Mouse (Mus musculus) spleen, adult 2 months (tissue): ENCODE results near the gene Ascl3. TPM values are rescaled to one million over a fixed set of nuclear protein-coding genes. Genes with fewer than 3 reads are reported as not detected.
A peak's percentile ranks its signal among the peaks of the same experiment; 100 is the strongest.

ENCODE experiments used
- DNase-seq, 2 experiments: peaks; one replicate each; pipeline versions ENCODE4 v3.0.0 to v3.0.0-alpha.2; 2012 to 2021; ENCODE audit warnings: low spot score in 2 of 2, low read depth in 1 of 2
- H3K27ac ChIP-seq: fragments of 200-500 bp; 2 replicates; pipeline ENCODE4 v1.5.1; 2012; ENCODE audit warnings: low read length, inconsistent platforms; ENCODE audit not compliant: insufficient read depth
- H3K27me3 ChIP-seq: fragments of 200-500 bp; 2 replicates; pipeline ENCODE4 v1.6.1; 2012; ENCODE audit warnings: mild to moderate bottlenecking, moderate library complexity, low read length, inconsistent platforms; ENCODE audit not compliant: control insufficient read depth, insufficient read depth
- H3K36me3 ChIP-seq: fragments of 200-500 bp; 2 replicates; pipeline ENCODE4 v1.6.1; 2012; ENCODE audit warnings: mild to moderate bottlenecking, low read length, inconsistent platforms; ENCODE audit not compliant: control insufficient read depth, insufficient read depth
- H3K4me1 ChIP-seq: fragments of 200-500 bp; 2 replicates; pipeline ENCODE4 v1.6.1; 2011; ENCODE audit warnings: inconsistent platforms; ENCODE audit not compliant: control insufficient read depth, insufficient read depth, insufficient read length
- H3K4me3 ChIP-seq: fragments of 200-500 bp; 2 replicates; pipeline ENCODE4 v1.5.1; 2011; ENCODE audit warnings: mild to moderate bottlenecking, inconsistent platforms; ENCODE audit not compliant: insufficient read depth, insufficient read length; ENCODE audit errors: extremely low read depth
- CTCF ChIP-seq: fragments of 200-500 bp; IDR thresholded peaks from 2 replicates; pipeline ENCODE4 v1.5.1; 2011; ENCODE audit warnings: mild to moderate bottlenecking, inconsistent platforms; ENCODE audit not compliant: insufficient read depth, insufficient read length, insufficient replicate concordance; ENCODE audit errors: extremely low read depth
- POLR2A ChIP-seq: fragments of 200-500 bp; IDR thresholded peaks from 2 replicates; pipeline ENCODE4 v1.6.1; 2011; ENCODE audit warnings: low read depth, low read length, inconsistent platforms
- WGBS: fragments of 180-500 bp; shearing (Covaris S2); methylation state at CpG from one replicate; pipeline ENCODE4 v1.1.7; 2018; 5-methylcytosine and 5-hydroxymethylcytosine counted together
- polyA plus RNA-seq: library from polyadenylated mRNA; depleted of rRNA; stranded (reverse); fragments of >200 nt; gene quantifications from 2 replicates; pipeline ENCODE4 v1.2.3, GENCODE M21; 2012

The Ascl3 gene
- polyA plus RNA-seq, 1 experiment, result 0.16 TPM

DNA sequence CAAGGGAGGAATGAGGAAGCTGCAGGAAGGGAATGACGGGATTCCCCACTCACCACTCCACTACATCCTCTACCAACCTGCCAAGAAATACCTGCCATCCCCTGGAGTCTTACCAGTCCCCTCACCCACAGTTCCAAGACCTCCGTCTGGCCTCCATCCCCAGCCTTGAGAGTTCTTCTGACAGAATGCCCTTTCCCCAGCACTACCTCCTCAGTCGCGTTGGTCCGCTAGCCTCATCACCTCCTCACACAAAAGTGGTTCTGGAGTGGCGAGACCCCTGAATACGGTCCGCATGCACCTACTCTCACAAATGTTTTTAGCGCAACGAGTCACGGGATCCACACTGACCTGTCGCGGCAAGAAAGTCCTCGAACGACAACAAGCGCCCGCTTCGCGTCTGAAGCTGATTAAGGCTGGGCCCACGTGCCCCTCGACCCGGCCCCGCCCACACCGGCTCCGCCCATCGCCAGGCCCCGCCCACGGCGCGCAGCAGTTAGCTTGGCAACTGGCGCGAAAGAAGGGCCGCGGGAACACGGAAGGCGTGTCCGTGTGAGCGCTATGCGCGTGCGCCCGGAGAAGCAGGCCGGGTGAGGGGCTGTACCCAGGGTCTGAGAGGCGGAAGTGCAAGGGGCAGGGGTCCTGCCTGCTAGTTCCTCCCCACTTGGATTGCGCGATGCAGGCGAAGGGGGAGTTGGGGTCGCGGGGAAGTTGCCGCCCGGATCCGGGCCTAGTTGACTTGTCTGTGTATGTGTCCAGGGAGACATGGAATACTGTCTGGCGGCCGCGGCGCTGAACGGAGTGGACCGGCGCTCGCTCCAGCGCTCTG lies 28.1 kb downstream of the Ascl3 start, which contains the start of the genes St5 and Akip1:
TSS of gene St5 (minus strand) at position 416 of the 826 bp plus-strand sequence.
TSS of gene Akip1 (plus strand) at position 501 of the 826 bp plus-strand sequence.
- Histone ChIP-seq H3K27me3 (no peaks in the 10 kb centered on the region), H3K4me3 (peak within 1 kb of the TSS; percentile 70), H3K27ac (peak within 1 kb of the TSS; percentile 7; the same call in 1 of the 2 replicates), H3K36me3 (no peaks in the 10 kb centered on the region), H3K4me1 (peaks cover 5% of the 10 kb centered on the region; the same call in 1 of the 2 replicates)
- WGBS, result 3% methylated on average over 61 of the region's 61 CpGs
- peak; percentile 78 to 91 for DNase-seq
- TF ChIP-seq POLR2A (peak; percentile 70; the same call in 1 of the 2 replicates), CTCF (no peak)

DNA sequence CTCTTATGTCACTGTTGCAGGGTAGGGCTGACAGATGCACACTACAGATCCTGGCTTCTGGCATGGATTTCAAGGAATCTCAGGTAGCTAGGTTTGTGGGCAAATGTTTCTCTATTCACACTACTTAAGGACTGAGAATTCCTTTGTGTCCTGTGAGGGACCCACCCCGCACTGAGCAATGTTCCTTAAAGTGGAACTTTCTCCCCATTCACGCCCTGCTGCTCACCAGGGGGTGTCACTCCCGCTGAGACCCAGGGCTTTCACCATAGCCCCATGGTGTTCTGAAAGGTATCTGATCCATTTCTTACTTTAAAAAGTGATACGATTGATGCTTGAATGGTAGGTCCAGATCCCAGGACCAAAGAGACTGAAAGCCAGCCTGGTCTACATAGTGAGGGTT lies 28.8 kb downstream of the Ascl3 start:
- DNase-seq, result no peak
- no peak overlapping the region for H3K27ac ChIP-seq
- no peaks in the 10 kb centered on the region for H3K36me3 ChIP-seq
- H3K27me3 ChIP-seq, result no peaks in the 10 kb centered on the region
- peaks cover 5% of the 10 kb centered on the region; the same call in 1 of the 2 replicates for H3K4me1 ChIP-seq
- no peak overlapping the region for H3K4me3 ChIP-seq
- 79% methylated on average over 4 of the region's 4 CpGs for WGBS
- no peak for TF ChIP-seq POLR2A
- TF ChIP-seq CTCF, result no peak

DNA sequence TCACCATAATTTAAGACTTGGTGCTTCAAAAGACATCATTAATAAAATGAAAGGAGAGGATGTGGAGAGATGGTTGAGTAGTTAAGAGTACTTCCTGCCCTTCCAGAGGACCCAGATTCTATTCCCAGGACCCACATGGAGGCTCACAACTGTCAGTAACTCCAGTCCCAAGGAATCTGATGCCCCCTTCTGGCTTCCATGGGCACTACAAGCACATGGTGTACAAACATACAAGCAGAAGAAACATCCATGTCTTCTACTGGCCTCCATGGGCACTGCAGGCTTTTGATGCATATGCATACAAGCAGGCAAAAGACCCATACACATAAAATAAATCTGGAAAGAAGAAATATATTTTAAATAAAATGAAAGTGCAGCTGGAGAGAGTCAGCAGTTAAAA lies 31.3 kb downstream of the Ascl3 start:
- Histone ChIP-seq H3K27me3 (no peaks in the 10 kb centered on the region), H3K36me3 (no peaks in the 10 kb centered on the region), H3K27ac (no peak overlapping the region), H3K4me3 (no peak overlapping the region), H3K4me1 (peaks cover 5% of the 10 kb centered on the region; the same call in 1 of the 2 replicates)
- no peak for DNase-seq
- TF ChIP-seq CTCF, result no peak
- TF ChIP-seq POLR2A, result no peak

DNA sequence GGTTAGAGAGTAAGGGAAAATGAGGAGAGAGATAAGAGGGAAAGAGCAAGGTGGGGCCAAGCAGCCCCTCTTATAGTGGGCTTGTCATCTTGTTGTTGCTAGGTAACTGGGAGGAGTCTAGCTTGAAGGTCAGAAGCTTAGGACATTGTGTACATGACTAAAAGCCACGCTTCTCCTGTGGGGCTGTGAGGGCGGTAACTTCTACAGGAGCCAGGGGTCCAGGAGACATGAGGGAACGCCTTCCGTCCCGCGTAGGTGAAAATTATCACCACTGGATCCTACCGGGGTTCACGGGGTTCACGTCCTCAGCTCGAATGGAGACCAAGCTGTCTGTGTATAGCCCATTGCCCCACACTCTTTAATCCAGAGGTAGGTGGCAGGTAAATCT lies 36.2 kb downstream of the Ascl3 start:
- no peak for TF ChIP-seq CTCF
- TF ChIP-seq POLR2A, result no peak
- no peaks in the 10 kb centered on the region for H3K27me3 ChIP-seq
- 93% methylated on average over 10 of the region's 10 CpGs for WGBS
- H3K4me1 ChIP-seq, result no peaks in the 10 kb centered on the region
- DNase-seq, result no peak
- H3K36me3 ChIP-seq, result no peaks in the 10 kb centered on the region
- H3K4me3 ChIP-seq, result no peak overlapping the region
- H3K27ac ChIP-seq, result no peak overlapping the region

DNA sequence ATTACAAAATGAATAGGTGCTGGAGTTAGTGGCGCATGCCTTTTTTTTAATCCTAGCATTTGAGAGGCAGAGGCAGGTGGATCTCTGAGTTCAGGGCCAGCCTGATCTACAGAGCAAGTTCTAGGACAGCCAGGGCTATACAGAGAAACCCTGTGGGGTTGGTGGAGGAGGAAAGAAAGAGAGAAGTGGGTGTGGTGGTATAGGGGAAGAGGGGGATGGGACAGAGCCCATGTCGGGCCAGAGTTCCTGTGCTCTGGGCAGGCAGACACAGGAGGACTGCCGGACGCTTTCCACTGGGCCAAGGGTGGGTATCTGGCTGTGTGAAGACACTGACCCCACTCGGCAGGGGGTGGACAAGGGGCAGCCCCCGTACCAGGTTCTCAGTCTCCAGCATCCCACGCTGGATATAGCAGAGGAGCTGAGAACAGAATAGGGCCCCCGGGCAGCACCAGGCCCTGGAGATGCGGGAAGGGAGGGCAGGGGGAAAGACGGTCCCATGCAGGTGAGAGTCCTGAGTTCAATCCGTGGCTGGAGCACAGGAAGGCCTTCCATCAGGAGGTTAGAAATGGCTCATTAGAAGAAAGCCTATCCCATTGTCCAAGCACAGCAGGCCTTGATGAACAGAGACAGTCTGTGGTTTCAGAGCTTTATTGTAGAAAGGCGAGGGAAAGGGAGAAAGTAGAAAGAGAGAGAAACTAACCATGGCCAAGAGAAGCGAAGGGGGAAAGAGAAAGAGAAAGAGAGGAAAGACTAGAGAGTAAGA lies 36.8 kb downstream of the Ascl3 start:
- no peak for DNase-seq
- H3K4me3 ChIP-seq, result no peak overlapping the region
- no peaks in the 10 kb centered on the region for H3K36me3 ChIP-seq
- H3K27ac ChIP-seq, result no peak overlapping the region
- no peaks in the 10 kb centered on the region for H3K27me3 ChIP-seq
- no peaks in the 10 kb centered on the region for H3K4me1 ChIP-seq
- TF ChIP-seq POLR2A (no peak), CTCF (no peak)
- WGBS, result 84% methylated on average over 13 of the region's 13 CpGs

DNA sequence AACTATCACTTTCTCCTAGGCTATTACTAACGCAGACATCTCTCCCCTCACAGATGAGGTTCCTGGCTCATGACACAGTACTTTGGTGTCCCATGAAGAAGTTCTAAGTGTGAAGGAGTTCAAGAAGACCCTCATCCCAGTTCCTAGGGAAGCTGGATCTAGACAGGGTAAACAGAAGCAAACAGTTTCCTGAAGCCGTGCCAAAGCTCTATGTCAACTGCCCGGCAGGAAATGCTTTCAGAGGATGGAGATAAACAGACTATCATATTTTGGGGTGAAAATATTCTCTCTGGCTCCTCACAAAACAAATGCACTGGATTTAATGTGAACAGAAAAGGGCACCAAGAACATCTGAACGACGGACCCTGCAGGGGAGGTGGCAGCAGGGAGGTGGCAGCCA lies 40.6 kb downstream of the Ascl3 start:
- Histone ChIP-seq H3K27ac (peak overlapping the region; percentile 41; the same call in 1 of the 2 replicates), H3K27me3 (no peaks in the 10 kb centered on the region), H3K4me1 (no peaks in the 10 kb centered on the region), H3K36me3 (no peaks in the 10 kb centered on the region), H3K4me3 (no peak overlapping the region)
- 81% methylated on average over 5 of the region's 5 CpGs for WGBS
- TF ChIP-seq CTCF (no peak), POLR2A (no peak)
- DNase-seq, result no peak

DNA sequence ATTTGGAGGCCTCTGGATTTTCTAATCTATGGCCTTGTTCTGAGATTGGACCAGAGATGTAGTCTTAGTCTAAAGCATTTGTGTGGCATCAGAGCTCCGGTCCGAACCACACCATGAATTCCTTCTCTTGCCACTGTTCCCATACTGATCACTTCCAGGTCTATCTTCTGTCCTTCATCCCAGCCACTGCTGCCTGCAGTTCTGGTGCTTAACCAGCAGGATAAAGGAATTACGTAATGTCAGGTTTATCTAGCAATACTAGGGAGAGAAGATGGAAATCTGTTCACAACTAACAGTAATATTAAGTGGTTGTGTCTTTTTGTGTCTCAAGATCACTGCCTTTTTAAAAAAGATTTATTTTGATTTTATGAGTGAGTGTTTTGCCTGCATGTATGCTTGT lies 41.4 kb downstream of the Ascl3 start:
- no peak for DNase-seq
- no peaks in the 10 kb centered on the region for H3K36me3 ChIP-seq
- no peaks in the 10 kb centered on the region for H3K27me3 ChIP-seq
- H3K27ac ChIP-seq, result no peak overlapping the region
- TF ChIP-seq POLR2A (no peak), CTCF (no peak)
- 96% methylated on average over 3 of the region's 3 CpGs for WGBS
- H3K4me1 ChIP-seq, result no peaks in the 10 kb centered on the region
- no peak overlapping the region for H3K4me3 ChIP-seq
